Mouse (Mus musculus) MN1 (cell line): Measurements from ENCODE around the gene Bbs9.

Experiments used
- DNase-seq: peaks from one replicate; pipeline ENCODE4 v3.0.0-alpha.2; 2016; ENCODE audit warnings: low spot score

The Bbs9 gene

DNA sequence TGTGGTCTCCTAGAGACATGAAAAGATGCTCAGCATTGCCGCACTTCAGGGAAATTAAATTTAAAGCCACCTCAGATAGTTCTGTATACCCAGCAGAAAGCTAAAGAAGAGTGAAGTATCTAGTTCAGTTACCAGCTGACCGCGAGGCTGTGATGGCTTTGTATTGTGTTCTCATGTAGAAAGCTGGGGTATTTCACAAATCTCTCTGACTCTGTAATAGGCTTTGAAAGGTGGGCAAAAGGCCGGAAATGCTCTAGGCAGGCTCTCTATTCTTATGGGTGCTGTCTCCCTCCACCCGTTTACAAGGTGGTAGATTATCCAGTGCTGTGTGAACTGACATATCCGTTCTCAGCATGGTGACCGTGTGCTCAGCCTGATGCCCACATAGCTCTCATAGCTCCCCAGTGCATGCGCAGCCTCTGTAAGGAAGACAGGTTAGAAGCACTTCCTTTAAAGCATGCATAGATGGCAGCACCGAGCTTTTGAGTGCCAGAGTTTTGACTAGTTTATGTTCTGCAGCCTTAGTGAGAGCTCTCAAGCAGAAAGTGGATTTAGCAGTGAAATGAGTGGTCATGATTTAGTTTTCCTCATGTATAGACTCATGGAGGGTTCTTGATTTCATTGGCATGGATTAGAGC lies 57.4 kb downstream of the Bbs9 start:
- DNase-seq, result peak; percentile 20

DNA sequence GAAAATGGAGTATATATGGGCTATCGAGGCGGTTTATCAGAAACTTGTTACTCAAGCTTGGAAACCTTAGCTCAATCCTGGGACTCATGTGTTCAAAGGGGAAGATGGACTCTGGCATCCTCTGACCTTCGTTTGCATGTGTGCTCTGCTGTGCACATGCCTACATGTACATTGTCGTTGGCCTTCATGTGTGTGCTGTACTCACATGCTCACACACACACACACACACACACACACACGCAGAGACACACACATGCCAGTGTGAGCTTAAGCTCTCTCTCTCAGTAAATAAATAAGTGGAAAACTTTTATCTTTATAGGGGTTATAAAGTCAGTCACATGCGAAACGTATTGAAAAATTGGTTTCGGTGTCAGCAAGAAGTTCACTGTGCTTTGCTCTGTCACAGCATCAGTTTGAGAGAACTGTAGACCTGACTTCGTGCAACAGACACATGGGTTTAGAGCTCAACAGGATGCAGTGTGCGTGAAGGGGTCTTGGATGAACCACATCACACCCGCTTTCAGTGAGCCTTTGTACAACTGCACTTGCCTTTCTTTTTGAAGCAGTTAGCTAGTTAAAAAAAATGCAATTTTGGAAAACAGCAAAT lies 62.4 kb downstream of the Bbs9 start:
- no peak for DNase-seq

- no peak for DNase-seq
These were observed 64.0 kb downstream of the Bbs9 start for GRCm38 (mm10) chr9:22539546-22539945.

- DNase-seq, result no peak
These were observed 65.6 kb downstream of the Bbs9 start for GRCm38 (mm10) chr9:22541130-22541529.

DNA sequence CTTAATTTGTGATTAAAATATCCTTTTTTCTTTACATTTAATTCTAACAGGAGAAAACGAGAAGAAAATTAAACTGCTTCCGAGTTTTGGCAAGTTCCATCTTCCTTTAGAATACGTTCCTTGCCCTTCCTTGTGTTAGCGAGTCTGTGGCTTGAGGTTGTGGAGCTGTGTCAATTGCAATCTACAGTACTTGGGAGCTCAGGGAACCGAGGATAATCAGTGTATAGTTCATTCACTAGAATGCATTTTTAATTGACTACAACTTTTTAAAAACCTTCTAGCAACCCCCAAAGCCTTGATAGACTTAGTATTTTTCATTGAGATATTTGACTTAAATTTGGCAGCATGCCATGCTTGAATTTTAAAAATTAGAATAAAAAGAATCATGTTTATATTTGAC lies 68.0 kb downstream of the Bbs9 start:
- no peak for DNase-seq

GRCm38 (mm10) chr9:22544349-22545341 lies 69.1 kb downstream of the Bbs9 start:
- DNase-seq, result no peak

- DNase-seq, result no peak
These were observed 75.8 kb downstream of the Bbs9 start for GRCm38 (mm10) chr9:22551273-22551672.

GRCm38 (mm10) chr9:22556076-22556475 lies 80.6 kb downstream of the Bbs9 start:
- DNase-seq, result no peak

- DNase-seq, result peak; percentile 53
These were observed 82.0 kb downstream of the Bbs9 start for GRCm38 (mm10) chr9:22557467-22557866.

- DNase-seq, result no peak
These were observed 88.3 kb downstream of the Bbs9 start for GRCm38 (mm10) chr9:22563612-22564347.

- no peak for DNase-seq
These were observed 92.2 kb downstream of the Bbs9 start for GRCm38 (mm10) chr9:22567726-22568125.

GRCm38 (mm10) chr9:22576426-22577139 lies 101.1 kb downstream of the Bbs9 start:
- no peak for DNase-seq

DNA sequence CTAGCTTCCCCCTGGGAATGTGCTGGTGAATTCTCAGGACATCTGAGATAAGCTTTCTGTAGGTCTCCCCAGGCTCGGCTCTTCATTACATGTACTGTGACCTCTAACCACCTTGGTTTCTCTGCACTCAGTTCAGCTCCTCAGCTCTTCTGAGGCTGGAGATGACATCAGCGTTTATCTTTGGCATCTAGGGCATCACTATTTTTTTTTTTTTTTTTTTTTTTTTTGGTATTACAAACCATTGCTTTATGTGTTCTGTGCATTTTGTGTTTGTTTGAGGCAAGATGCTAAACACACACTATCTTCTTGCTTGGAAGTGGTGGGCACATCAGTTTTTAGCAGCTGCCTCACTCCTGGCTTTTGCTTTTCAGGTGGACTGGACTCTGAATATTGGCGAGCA lies 102.8 kb downstream of the Bbs9 start:
- no peak for DNase-seq

- DNase-seq, result no peak
These were observed 108.7 kb downstream of the Bbs9 start for GRCm38 (mm10) chr9:22584221-22584620.

- no peak for DNase-seq
These were observed 117.5 kb downstream of the Bbs9 start for GRCm38 (mm10) chr9:22593032-22593431.

GRCm38 (mm10) chr9:22596650-22597049 lies 121.1 kb downstream of the Bbs9 start:
- DNase-seq, result no peak

GRCm38 (mm10) chr9:22613271-22613824 lies 137.8 kb downstream of the Bbs9 start:
- no peak for DNase-seq

DNA sequence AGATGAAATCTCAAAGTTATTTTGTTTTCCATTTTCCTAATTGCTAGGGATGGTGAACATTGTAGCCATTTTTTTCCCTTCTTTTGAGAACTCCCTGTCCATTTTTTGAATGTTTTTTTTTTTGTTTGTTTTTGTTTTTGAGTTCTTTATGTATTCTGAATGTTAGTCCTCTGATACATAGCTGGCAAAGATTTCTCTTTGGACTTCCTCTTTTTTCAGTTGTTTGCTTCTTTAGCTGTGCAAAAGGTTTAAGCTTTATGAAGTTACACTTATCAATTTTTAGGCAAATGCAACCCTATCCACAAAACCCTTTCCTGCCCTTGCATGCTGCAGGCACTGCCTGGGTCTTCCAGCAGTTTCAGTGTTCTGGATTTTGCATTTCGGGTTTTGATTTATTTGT lies 143.7 kb downstream of the Bbs9 start:
- DNase-seq, result no peak

GRCm38 (mm10) chr9:22624966-22625365 lies 149.5 kb downstream of the Bbs9 start:
- peak; percentile 48 for DNase-seq

DNA sequence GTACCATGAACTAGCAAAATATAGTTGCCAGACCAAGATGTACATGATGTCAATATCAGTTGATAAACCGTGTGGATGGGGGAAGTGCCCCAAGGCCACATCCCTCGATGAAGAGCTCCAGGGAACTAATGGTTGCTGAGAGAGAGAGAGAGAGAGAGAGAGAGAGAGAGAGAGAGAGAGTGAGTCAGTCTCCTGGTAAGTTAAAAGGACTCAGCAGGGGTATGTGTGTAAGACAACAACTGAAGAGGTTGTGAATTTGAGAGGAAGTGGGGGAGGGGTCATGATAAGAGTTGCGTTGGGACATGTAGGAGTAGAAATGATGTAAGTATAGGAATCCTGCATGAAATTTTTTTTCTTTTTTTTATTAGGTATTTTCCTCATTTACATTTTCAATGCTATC lies 150.5 kb downstream of the Bbs9 start:
- DNase-seq, result no peak

GRCm38 (mm10) chr9:22627912-22628311 lies 152.4 kb downstream of the Bbs9 start:
- DNase-seq, result no peak
